Mouse (Mus musculus): Measurements from ENCODE around the gene Sgsm3. TPM values are rescaled to one million over a fixed set of nuclear protein-coding genes. Genes with fewer than 3 reads are reported as not detected.

The Sgsm3 gene
- total RNA-seq, 2 experiments from 2014 or later, result 7.2 to 21.7 TPM

GRCm38 (mm10) chr15:81023842-81024241 lies 46.3 kb downstream of the Sgsm3 start:
- ATAC-seq (replicated peaks; ENCODE audit: poor library complexity), result no peak

- no peak for ATAC-seq (replicated peaks; ENCODE audit: poor library complexity)
These were observed 49.3 kb downstream of the Sgsm3 start for GRCm38 (mm10) chr15:81026901-81027300.

- peak; percentile 95 for ATAC-seq (replicated peaks; ENCODE audit: poor library complexity)
These were observed 50.0 kb downstream of the Sgsm3 start for GRCm38 (mm10) chr15:81027378-81028173.

- no peak for ATAC-seq (replicated peaks; ENCODE audit: poor library complexity)
These were observed 53.4 kb downstream of the Sgsm3 start for GRCm38 (mm10) chr15:81030891-81031425.

DNA sequence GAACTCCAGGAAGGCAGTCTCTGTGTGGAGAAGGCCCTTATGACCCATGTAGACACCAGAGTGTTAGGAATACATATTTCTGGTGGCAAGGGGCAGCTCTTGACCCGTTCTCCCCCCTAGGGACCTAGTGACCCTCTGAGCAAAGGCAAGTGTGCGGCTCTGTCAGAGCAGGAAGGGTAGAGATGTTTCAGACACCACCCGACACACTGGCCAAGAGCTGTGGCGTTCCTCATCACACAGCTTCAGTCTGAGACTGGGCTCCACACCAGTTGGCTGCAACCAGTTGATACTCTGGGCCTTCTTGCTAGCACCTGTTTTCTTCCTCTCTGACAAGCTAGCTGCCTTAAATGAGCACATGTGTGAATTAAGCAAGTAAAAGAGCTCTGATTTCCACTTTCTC lies 54.0 kb downstream of the Sgsm3 start:
- no peak for ATAC-seq (replicated peaks; ENCODE audit: poor library complexity)

DNA sequence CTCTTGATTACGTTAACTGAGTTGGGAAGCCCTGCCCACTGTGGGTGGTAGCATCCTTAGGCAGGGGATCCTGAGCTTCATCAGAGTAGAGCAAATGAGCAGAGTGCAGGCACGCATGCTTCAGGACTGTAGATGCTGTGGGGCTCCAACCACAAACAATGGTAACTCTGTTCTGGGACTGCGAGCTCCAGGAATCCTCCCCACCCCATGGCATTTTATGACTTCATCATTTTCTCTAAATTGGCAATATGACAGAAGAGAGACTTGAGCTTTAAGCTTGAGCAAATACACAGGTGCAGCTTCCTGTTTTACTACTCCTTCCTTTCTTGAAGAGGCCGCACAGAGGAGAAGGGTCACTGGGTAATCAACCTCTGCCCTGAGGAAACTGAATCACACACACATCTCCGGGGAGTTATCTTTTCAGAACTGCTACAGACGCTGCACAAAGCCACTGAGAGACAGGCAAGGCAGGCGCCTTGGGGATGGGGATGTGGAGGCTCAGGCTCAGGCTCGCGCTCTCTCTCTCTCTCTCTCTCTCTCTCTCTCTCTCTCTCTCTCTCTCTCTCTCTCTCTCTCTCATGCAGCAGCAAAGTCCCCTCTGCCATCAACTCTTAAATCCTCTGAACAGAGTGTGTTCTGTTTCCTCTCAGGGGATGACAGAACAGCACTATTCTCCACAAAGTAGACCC lies 55.5 kb downstream of the Sgsm3 start:
- ATAC-seq (replicated peaks; ENCODE audit: poor library complexity), result 0 out of 2 replicates have a peak, but pooled peaks have one; percentile 23

- no peak for ATAC-seq (replicated peaks; ENCODE audit: poor library complexity)
These were observed 56.6 kb downstream of the Sgsm3 start for GRCm38 (mm10) chr15:81034119-81034518.

- ATAC-seq (replicated peaks; ENCODE audit: poor library complexity), result no peak
These were observed 58.0 kb downstream of the Sgsm3 start for GRCm38 (mm10) chr15:81035417-81036162.

GRCm38 (mm10) chr15:81038419-81038818 lies 60.9 kb downstream of the Sgsm3 start:
- ATAC-seq (replicated peaks; ENCODE audit: poor library complexity), result no peak

DNA sequence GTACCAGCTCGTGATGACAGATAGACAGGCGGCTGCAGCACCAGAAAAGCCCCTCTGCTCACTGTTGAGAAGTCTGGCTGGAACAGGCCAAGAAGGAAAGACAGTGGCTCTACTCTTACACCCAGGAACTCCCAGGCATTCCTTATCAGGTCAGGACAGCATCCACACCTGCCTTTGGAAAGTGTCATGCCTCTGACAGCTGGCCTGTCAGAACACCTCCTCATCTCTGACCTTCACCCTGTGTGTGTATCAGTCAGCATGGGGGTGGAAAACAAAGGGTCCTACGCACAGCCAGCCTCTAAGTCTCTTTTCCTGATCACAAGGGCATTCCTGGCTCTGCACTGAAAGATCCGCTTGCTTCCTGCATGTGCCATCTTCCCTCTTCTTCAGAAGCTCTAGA lies 64.2 kb downstream of the Sgsm3 start:
- no peak for ATAC-seq (replicated peaks; ENCODE audit: poor library complexity)

DNA sequence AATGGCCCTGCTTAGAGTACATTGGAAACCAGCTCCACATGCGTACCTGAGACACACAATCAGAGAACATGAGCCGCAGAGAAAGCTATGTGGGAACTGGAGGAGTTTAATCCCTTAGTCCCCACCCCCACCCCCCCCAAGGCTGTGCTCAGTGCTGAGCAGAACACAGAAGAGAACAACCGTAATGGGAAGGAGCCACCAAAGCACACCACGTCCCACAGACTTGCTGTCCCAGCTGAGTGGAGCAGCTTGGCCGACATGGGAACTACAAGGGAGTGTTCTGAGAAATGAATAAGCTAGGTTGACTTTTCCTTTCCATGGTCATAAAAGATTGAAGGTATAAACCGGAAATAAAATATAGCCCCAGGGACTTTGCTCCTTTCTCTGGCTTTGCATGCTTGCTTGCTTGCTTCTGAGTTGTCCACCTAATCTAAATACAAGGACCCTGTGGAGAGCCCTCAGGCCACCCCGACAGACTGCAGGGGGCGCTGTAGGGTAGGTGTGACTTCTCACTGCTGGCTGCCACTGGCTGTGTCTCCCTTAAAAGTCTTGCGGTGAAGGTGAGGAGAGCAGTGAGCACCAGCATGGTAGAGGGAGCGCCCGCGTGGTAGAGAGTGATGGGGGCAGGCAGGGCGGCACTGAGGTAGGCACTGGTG lies 64.8 kb downstream of the Sgsm3 start:
- ATAC-seq (replicated peaks; ENCODE audit: poor library complexity), result peak; percentile 53

- peak; percentile 56 for ATAC-seq (replicated peaks; ENCODE audit: poor library complexity)
These were observed 66.9 kb downstream of the Sgsm3 start for GRCm38 (mm10) chr15:81044446-81044845.

DNA sequence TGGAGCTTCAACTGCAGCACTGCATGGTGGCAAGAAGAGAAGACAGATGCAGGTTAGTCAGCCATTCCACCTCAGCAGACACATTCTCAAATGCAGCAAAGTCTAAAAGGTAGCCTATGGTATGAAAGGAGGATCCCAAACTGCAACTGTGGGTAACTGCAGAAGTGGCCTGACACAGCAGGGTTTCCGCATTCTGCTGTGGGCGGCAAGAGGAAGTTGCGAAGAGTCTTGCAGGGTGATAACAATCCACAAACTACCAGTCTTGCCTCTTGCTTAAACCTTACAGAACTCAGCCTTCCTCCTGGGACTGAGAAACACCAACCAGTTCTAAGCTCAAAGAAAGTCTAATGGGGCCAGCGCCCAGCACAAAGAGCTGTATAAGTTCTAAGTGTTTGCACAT lies 67.8 kb downstream of the Sgsm3 start:
- ATAC-seq (replicated peaks; ENCODE audit: poor library complexity), result peak; percentile 61

- ATAC-seq (replicated peaks; ENCODE audit: poor library complexity), result no peak
These were observed 68.5 kb downstream of the Sgsm3 start for GRCm38 (mm10) chr15:81046061-81046460.

DNA sequence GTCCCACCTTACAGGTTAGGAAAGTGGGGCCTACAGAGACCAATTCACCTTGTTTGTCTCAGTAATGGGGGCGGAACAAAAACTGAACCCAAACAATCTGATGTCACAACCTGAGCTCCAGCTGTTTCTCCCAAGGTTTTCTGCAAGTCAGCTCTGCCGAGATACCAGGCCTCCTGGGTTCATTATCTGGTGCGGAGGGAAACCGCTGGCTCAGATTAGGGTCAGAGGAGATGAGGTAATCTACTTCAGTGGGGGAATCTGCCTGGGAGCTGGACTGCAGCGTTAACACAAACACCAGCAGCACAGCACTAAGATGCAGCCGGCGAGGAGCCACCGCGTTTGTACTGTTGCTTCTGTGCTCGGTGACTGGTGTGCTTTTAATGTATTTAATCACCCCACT lies 69.9 kb downstream of the Sgsm3 start:
- peak; percentile 70 for ATAC-seq (replicated peaks; ENCODE audit: poor library complexity)

GRCm38 (mm10) chr15:81049401-81050053 lies 72.0 kb downstream of the Sgsm3 start:
- ATAC-seq (replicated peaks; ENCODE audit: poor library complexity), result peak; percentile 57

GRCm38 (mm10) chr15:81050488-81050887 lies 72.9 kb downstream of the Sgsm3 start:
- no peak for ATAC-seq (replicated peaks; ENCODE audit: poor library complexity)

GRCm38 (mm10) chr15:81052491-81052890 lies 74.9 kb downstream of the Sgsm3 start:
- no peak for ATAC-seq (replicated peaks; ENCODE audit: poor library complexity)

DNA sequence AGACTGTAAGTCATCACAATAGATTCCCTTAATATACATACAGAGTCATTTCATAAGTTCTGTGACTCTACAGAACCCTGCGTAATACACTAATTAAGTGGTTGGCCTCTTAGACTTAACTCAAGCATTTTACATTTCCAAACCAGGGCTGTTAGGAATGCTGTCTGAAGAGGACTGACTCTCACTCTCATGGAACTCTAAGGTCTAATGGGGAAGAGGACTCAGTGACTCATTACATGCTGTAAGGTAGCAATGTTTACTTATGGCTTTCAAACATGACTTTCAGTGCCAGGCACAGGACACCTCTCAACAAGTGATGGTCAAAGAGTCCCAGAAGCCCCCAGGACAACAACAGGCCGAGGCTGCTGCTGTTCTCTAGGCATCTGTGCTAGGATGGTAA lies 77.9 kb downstream of the Sgsm3 start:
- no peak for ATAC-seq (replicated peaks; ENCODE audit: poor library complexity)

- ATAC-seq (replicated peaks; ENCODE audit: poor library complexity), result no peak
These were observed 80.2 kb downstream of the Sgsm3 start for GRCm38 (mm10) chr15:81057736-81058135.

Data from megakaryocyte progenitor cell, adult 5-6 weeks (primary cell).